Mouse (Mus musculus) myocyte (in vitro differentiated cells): ENCODE results near the gene Zdhhc18. TPM values are rescaled to one million over a fixed set of nuclear protein-coding genes. Genes with fewer than 3 reads are reported as not detected.
"Not testable (repeated sequence)": the region's sequence is repeated elsewhere in the genome, so short reads cannot be mapped to it uniquely, and the experiment has no call there.

Source experiments
- H3K27me3 ChIP-seq: one replicate; pipeline ENCODE4 v1.6.1; 2011; ENCODE audit not compliant: control insufficient read depth, insufficient read depth, insufficient read length
- H3K36me3 ChIP-seq: one replicate; pipeline ENCODE4 v1.6.1; 2011; ENCODE audit not compliant: control insufficient read depth, insufficient read depth
- H3K4me2 ChIP-seq: one replicate; pipeline ENCODE4 v1.6.1; 2011; ENCODE audit warnings: low read depth, control low read depth
- H3K4me3 ChIP-seq: one replicate; pipeline ENCODE4 v1.5.1; 2011; ENCODE audit warnings: mild to moderate bottlenecking, control low read depth, moderate library complexity
- H3K79me2 ChIP-seq: one replicate; pipeline ENCODE4 v1.6.1; 2011; ENCODE audit not compliant: control insufficient read depth, insufficient read depth
- H3ac ChIP-seq: one replicate; pipeline ENCODE4 v1.6.1; 2011; ENCODE audit not compliant: control insufficient read depth, insufficient read length
- CEBPB ChIP-seq: IDR thresholded peaks from 2 replicates; pipeline ENCODE4 v1.6.1; 2011; ENCODE audit warnings: mild to moderate bottlenecking, moderate library complexity; ENCODE audit not compliant: poor library complexity, insufficient read depth, severe bottlenecking
- E2F4 ChIP-seq: IDR thresholded peaks from one replicate; pipeline ENCODE4 v1.6.1; 2011; ENCODE audit warnings: mild to moderate bottlenecking, control low read depth, moderate library complexity; ENCODE audit not compliant: insufficient read depth
- MAX ChIP-seq: IDR thresholded peaks from one replicate; pipeline ENCODE4 v1.6.1; 2011; ENCODE audit warnings: low read depth, mild to moderate bottlenecking, control low read depth
- MYOD1 ChIP-seq, 3 experiments: IDR thresholded peaks; one replicate each; pipeline ENCODE4 v1.6.1; 2011; ENCODE audit warnings: control low read depth in 2 of 3, low read depth in 2 of 3, mild to moderate bottlenecking in 2 of 3, moderate library complexity in 1 of 3; ENCODE audit not compliant: insufficient read length in 2 of 3, control insufficient read depth in 1 of 3
- MYOG ChIP-seq, 3 experiments: IDR thresholded peaks; one replicate each; pipeline ENCODE4 v1.6.1; 2011; ENCODE audit warnings: control low read depth in 2 of 3, low read depth in 2 of 3, mild to moderate bottlenecking in 2 of 3; ENCODE audit not compliant: insufficient read length in 2 of 3, control insufficient read depth in 1 of 3, insufficient read depth in 1 of 3
- POLR2A ChIP-seq: IDR thresholded peaks from one replicate; pipeline ENCODE4 v1.6.1; 2011; ENCODE audit warnings: low read depth, mild to moderate bottlenecking, control low read depth, moderate library complexity; ENCODE audit not compliant: insufficient read length
- POLR2AphosphoS2 ChIP-seq: IDR thresholded peaks from one replicate; pipeline ENCODE4 v1.6.1; 2011; ENCODE audit warnings: low read depth, control low read depth; ENCODE audit not compliant: insufficient read length
- REST ChIP-seq: IDR thresholded peaks from one replicate; pipeline ENCODE4 v1.6.1; 2011; ENCODE audit warnings: mild to moderate bottlenecking, control low read depth, moderate library complexity; ENCODE audit not compliant: insufficient read depth, insufficient read length
- SRF ChIP-seq: IDR thresholded peaks from one replicate; pipeline ENCODE4 v1.6.1; 2011; ENCODE audit warnings: low read depth; ENCODE audit not compliant: control insufficient read depth, insufficient read length
- TCF12 ChIP-seq: IDR thresholded peaks from one replicate; pipeline ENCODE4 v1.6.1; 2011; ENCODE audit warnings: mild to moderate bottlenecking, control low read depth; ENCODE audit not compliant: poor library complexity, insufficient read depth, severe bottlenecking
- TCF3 ChIP-seq: IDR thresholded peaks from one replicate; pipeline ENCODE4 v1.6.1; 2011; ENCODE audit warnings: low read depth, control low read depth; ENCODE audit not compliant: insufficient read length
- USF1 ChIP-seq: IDR thresholded peaks from one replicate; pipeline ENCODE4 v1.6.1; 2011; ENCODE audit warnings: low read depth, mild to moderate bottlenecking, control low read depth, moderate library complexity
- polyA plus RNA-seq: library from polyadenylated mRNA; unstranded; fragments of >200 nt; fragmentation: generic; extraction: Trizol; gene quantifications from one replicate; pipeline ENCODE4 v1.2.1, GENCODE M21; 2012; ENCODE audit warnings: missing spikeins

The Zdhhc18 gene
- polyA plus RNA-seq, 1 experiment: 14.3 TPM

DNA sequence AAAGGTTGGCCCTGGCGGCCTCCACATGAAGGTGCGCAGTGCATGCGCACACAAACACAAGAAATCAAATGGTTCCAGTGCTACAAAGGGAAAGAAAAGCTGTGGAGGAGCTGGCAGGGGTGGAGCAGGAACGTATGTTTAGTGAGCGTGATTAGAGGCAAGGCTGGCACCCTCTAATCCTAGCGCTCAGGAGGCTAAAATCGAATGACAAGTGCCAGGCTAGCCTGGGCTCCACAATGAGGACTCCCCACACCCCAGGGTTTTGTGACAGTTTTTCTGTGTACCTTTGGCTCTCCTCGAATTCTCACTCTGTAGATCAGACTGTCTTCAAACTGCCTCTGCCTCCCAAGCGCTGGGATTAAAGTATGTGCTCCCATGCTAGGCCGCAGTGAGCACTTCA, 2.8 kb upstream of the Zdhhc18 start:
- no peak for TF ChIP-seq MYOD1 (IDR thresholded peaks at IDR 0.05; ENCODE audit: control insufficient read depth in 1 of 3, insufficient read length in 2 of 3, low read depth in 2 of 3)
- TF ChIP-seq MYOG (IDR thresholded peaks at IDR 0.05; ENCODE audit: control insufficient read depth in 1 of 3, insufficient read depth in 1 of 3, insufficient read length in 2 of 3, low read depth in 2 of 3): no peak
- no peak for TF ChIP-seq POLR2AphosphoS2
- TF ChIP-seq MAX: no peak
- TF ChIP-seq CEBPB: no peak
- TF ChIP-seq TCF12: no peak
- no peak for TF ChIP-seq SRF
- TF ChIP-seq TCF3: no peak
- TF ChIP-seq REST: no peak
- TF ChIP-seq USF1: no peak
- TF ChIP-seq POLR2A: no peak
- no peak for TF ChIP-seq E2F4
- Histone ChIP-seq H3K4me3 (no peak overlapping the region), H3ac (no peak overlapping the region), H3K79me2 (no peaks in the 10 kb centered on the region), H3K36me3 (no peaks in the 10 kb centered on the region), H3K4me2 (no peak overlapping the region), H3K27me3 (no peaks in the 10 kb centered on the region)

GRCm38 (mm10) chr4:133651986-133652385, 2.0 kb upstream of the Zdhhc18 start:
- no peaks in the 10 kb centered on the region for H3K79me2 ChIP-seq
- H3K4me3 ChIP-seq: no peak overlapping the region
- no peak overlapping the region for H3ac ChIP-seq
- TF ChIP-seq TCF12 (no peak), MYOD1 (IDR thresholded peaks at IDR 0.05; ENCODE audit: control insufficient read depth in 1 of 3, insufficient read length in 2 of 3, low read depth in 2 of 3) (no peak), USF1 (no peak), E2F4 (no peak), REST (no peak), SRF (no peak), TCF3 (no peak), POLR2AphosphoS2 (no peak), MAX (no peak), MYOG (IDR thresholded peaks at IDR 0.05; ENCODE audit: control insufficient read depth in 1 of 3, insufficient read depth in 1 of 3, insufficient read length in 2 of 3, low read depth in 2 of 3) (no peak), CEBPB (no peak), POLR2A (no peak)
- no peak overlapping the region for H3K4me2 ChIP-seq
- H3K27me3 ChIP-seq: no peaks in the 10 kb centered on the region
- no peaks in the 10 kb centered on the region for H3K36me3 ChIP-seq

- no peak overlapping the region for H3ac ChIP-seq
- TF ChIP-seq E2F4 (no peak), POLR2AphosphoS2 (no peak), MAX (no peak), POLR2A (no peak), MYOG (IDR thresholded peaks at IDR 0.05; ENCODE audit: control insufficient read depth in 1 of 3, insufficient read depth in 1 of 3, insufficient read length in 2 of 3, low read depth in 2 of 3) (no peak), USF1 (no peak), MYOD1 (IDR thresholded peaks at IDR 0.05; ENCODE audit: control insufficient read depth in 1 of 3, insufficient read length in 2 of 3, low read depth in 2 of 3) (no peak), TCF3 (no peak), TCF12 (no peak), SRF (no peak), REST (no peak), CEBPB (no peak)
- no peaks in the 10 kb centered on the region for H3K36me3 ChIP-seq
- H3K4me3 ChIP-seq: no peak overlapping the region
- no peaks in the 10 kb centered on the region for H3K27me3 ChIP-seq
- no peaks in the 10 kb centered on the region for H3K79me2 ChIP-seq
- H3K4me2 ChIP-seq: no peak overlapping the region
These were observed 1.5 kb upstream of the Zdhhc18 start for GRCm38 (mm10) chr4:133651445-133651844.

GRCm38 (mm10) chr4:133649464-133649863, 490 bp downstream of the Zdhhc18 start:
- H3K4me2 ChIP-seq, H3K27me3 ChIP-seq, H3K79me2 ChIP-seq, H3K36me3 ChIP-seq, H3K4me3 ChIP-seq, H3ac ChIP-seq: not testable (repeated sequence)

DNA sequence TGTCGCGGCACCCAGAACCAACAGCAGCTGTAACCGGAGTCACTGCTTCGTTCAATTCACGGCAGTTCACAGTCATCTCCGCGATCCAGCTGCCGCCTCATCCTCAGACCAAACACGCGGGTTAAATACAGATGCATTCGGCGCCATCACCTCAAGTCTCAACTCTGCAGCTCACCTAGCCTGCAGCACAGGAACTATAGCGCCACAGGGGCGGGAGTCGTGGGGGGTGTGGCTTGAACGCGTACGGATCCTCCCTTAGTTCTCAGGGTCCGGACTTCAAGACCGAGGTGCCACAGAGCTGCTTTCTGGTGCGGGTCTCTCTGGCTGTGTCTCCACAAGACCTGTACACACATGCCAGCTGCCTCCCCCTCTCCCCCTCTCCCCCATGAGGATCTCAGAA, 4.3 kb downstream of the Zdhhc18 start:
- TF ChIP-seq TCF12 (no peak), USF1 (no peak), MYOG (IDR thresholded peaks at IDR 0.05; ENCODE audit: control insufficient read depth in 1 of 3, insufficient read depth in 1 of 3, insufficient read length in 2 of 3, low read depth in 2 of 3) (no peak), MAX (no peak), TCF3 (no peak), POLR2A (no peak), E2F4 (no peak), SRF (no peak), CEBPB (no peak), MYOD1 (IDR thresholded peaks at IDR 0.05; ENCODE audit: control insufficient read depth in 1 of 3, insufficient read length in 2 of 3, low read depth in 2 of 3) (no peak), REST (no peak), POLR2AphosphoS2 (no peak)
- Histone ChIP-seq H3K4me3 (no peak overlapping the region), H3K36me3 (no peaks in the 10 kb centered on the region), H3ac (no peak overlapping the region), H3K27me3 (no peaks in the 10 kb centered on the region), H3K79me2 (no peaks in the 10 kb centered on the region), H3K4me2 (no peak overlapping the region)
